Mouse (Mus musculus) right cerebral cortex, adult 2 months (tissue): ENCODE data around the gene Fam174b.

Experiments used
- DNase-seq, 2 experiments: peaks; one replicate each; pipeline ENCODE4 v3.0.0; 2021 to 2022; ENCODE audit warnings: low spot score in 2 of 2

The Fam174b gene

DNA sequence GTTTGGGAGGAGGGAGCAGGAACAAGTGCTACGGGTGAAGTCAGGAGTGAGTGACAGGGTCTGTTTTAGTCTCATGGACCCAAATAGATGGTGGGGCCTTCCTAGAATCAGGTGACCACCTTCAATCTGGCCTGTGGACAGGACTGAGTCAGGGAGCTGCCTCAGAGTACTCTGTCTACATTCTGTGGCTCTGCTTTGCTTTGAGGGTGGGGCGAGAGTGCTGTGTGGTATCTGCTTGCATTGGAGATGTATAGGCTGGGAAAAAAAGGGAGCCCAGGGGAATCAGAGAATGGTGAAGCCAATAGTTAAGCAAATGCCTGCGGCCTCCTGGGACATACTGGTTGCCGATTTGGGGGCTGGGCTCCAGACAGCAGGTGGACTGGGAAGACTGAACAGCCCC lies 73.8 kb downstream of the Fam174b start:
- no peak for DNase-seq

GRCm38 (mm10) chr7:73814454-73814853 lies 74.4 kb downstream of the Fam174b start:
- no peak for DNase-seq

DNA sequence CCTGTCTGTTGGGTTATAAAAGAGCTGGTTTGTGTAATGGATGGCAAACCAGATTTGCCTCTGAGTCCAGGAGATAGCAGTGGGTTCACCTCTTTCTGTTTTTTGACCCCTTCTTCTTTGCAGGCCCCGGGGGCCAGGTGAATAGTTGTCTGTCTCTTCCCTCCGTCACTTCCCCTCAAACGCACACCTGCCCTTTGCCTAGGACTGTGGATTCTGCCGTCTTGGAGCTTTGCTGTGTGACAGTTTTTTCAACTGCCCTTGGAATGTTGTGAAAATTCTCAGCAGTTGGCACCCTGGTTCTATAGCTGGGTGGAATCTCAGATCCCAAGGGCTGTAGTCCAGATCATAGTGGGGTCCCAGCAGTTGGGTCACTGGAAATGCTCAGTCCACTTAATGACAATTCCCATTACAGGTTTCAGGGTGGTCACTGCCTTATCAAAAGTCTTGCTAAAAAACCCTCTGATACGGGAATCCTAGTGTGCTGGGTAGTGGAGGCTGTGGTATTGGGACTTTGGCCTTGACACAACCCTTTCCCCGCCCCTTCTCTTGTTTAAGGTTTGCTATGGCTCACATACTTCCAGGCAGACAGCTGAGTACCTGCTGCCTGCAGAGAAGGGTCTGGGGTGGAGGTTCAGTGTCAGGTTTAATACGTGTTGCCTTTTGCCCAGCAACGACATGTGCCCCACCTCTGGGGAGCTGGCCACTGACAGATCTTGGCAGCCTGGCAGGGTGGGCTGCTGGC lies 76.3 kb downstream of the Fam174b start:
- no peak for DNase-seq

- no peak for DNase-seq
These were observed 79.3 kb downstream of the Fam174b start for GRCm38 (mm10) chr7:73819366-73819765.
